In genomic region chr6:51548757-51549156, GRCm38 (mm10) we compare ENCODE assay signal across 24 mouse cellular contexts.
"Had no signal": no experiment of that assay in that cellular context is flagged by ENCODE, and none has a peak within 500 bp of the region (broad histone marks: within the 10 kb centered on the region; RNA-seq: fewer than 3 reads in every experiment).

No protein-coding gene starts in this region.

- H3K9me3 ChIP-seq: heart, embryonic 10.5 days; heart, embryonic 12.5 days; hindbrain, embryonic 10.5 days; hindbrain, embryonic 13.5 days; hindbrain, embryonic 15.5 days; limb, embryonic 10.5 days; limb, embryonic 12.5 days; liver, embryonic 13.5 days; liver, embryonic 15.5 days had no signal

- ATAC-seq: hindbrain, postnatal 0 days; intestine, embryonic 16.5 days had no signal

- H3K36me3 ChIP-seq: hindbrain, embryonic 15.5 days; limb, embryonic 10.5 days; limb, embryonic 12.5 days; liver, embryonic 13.5 days; liver, embryonic 15.5 days had no signal

- H3K4me3 ChIP-seq: heart, embryonic 10.5 days; heart, embryonic 12.5 days; hindbrain, embryonic 10.5 days; hindbrain, embryonic 13.5 days; hindbrain, embryonic 15.5 days; left cerebral cortex, adult 2 months; limb, embryonic 10.5 days; limb, embryonic 12.5 days; liver, embryonic 13.5 days; liver, embryonic 15.5 days had no signal

- DNase-seq: gastrocnemius, postnatal 14 days; gastrocnemius, postnatal 36 days; heart, adult 11 months; heart, postnatal 10 days; heart, postnatal 4 days; kidney, adult 11 months; kidney, adult 2 months; kidney, postnatal 10 days; kidney, postnatal 25 days; kidney, postnatal 4 days; liver; liver, embryonic 13.5 days had no signal

- H3K9ac ChIP-seq: heart, embryonic 12.5 days; hindbrain, embryonic 13.5 days; hindbrain, embryonic 15.5 days; limb, embryonic 12.5 days; liver, embryonic 13.5 days; liver, embryonic 15.5 days had no signal

- H3K27ac ChIP-seq: heart, embryonic 10.5 days; hindbrain, embryonic 10.5 days; hindbrain, embryonic 13.5 days; hindbrain, embryonic 15.5 days; hindbrain, postnatal 0 days; left cerebral cortex, adult 2 months; limb, embryonic 10.5 days; limb, embryonic 12.5 days; liver, embryonic 13.5 days; liver, embryonic 15.5 days had no signal

- H3K27me3 ChIP-seq: heart, embryonic 12.5 days; hindbrain, embryonic 13.5 days; hindbrain, embryonic 15.5 days; limb, embryonic 12.5 days; liver, embryonic 13.5 days; liver, embryonic 15.5 days had no signal

- H3K4me2 ChIP-seq: heart, embryonic 12.5 days; hindbrain, embryonic 13.5 days; hindbrain, embryonic 15.5 days; limb, embryonic 12.5 days; liver, embryonic 11.5 days; liver, embryonic 13.5 days; liver, embryonic 15.5 days had no signal
